Mouse (Mus musculus): Measurements from ENCODE around the gene Tepsin. TPM values are rescaled to one million over a fixed set of nuclear protein-coding genes. Genes with fewer than 3 reads are reported as not detected.

Gene Tepsin
- polyA plus RNA-seq, 1 experiment from 2014 or later: 14.2 TPM

- ATAC-seq (ENCODE audit: borderline replicate concordance, extremely low read depth, low FRiP score, low TSS enrichment): no peak
- 74% methylated on average over 12 of the region's 12 CpGs for WGBS
- H3K4me3 ChIP-seq: no peak overlapping the region
- H3K9me3 ChIP-seq: no peaks in the 10 kb centered on the region
- no peak overlapping the region for H3K4me2 ChIP-seq
- H3K9ac ChIP-seq: no peak overlapping the region
- H3K27ac ChIP-seq: no peak overlapping the region
- 0 out of 2 replicates have a peak, but pooled peaks cover 9% of the 10 kb centered on the region for H3K4me1 ChIP-seq
- H3K36me3 ChIP-seq: no peaks in the 10 kb centered on the region
- no peaks in the 10 kb centered on the region for H3K27me3 ChIP-seq
Observed at GRCm38 (mm10) chr11:120055953-120056732, 42.4 kb downstream of the Tepsin start.

- 0 out of 2 replicates have a peak, but pooled peaks cover 11% of the 10 kb centered on the region for H3K4me1 ChIP-seq
- 70% methylated on average over 4 of the region's 4 CpGs for WGBS
Observed at GRCm38 (mm10) chr11:120053846-120054245, 44.7 kb downstream of the Tepsin start.

GRCm38 (mm10) chr11:120052274-120052673 is 46.3 kb downstream of the Tepsin start:
- H3K27me3 ChIP-seq: peaks cover 20% of the 10 kb centered on the region
- WGBS: 52% methylated on average over 9 of the region's 9 CpGs
- no peak overlapping the region for H3K9ac ChIP-seq
- no peaks in the 10 kb centered on the region for H3K9me3 ChIP-seq
- H3K36me3 ChIP-seq: no peaks in the 10 kb centered on the region
- peaks cover 23% of the 10 kb centered on the region for H3K4me1 ChIP-seq
- H3K4me3 ChIP-seq: no peak overlapping the region
- H3K4me2 ChIP-seq: no peak overlapping the region
- no peak overlapping the region for H3K27ac ChIP-seq
- ATAC-seq (ENCODE audit: borderline replicate concordance, extremely low read depth, low FRiP score, low TSS enrichment): no peak

More at GRCm38 (mm10) chr11:120053846-120054245, 44.7 kb downstream of the Tepsin start:
- peaks cover 4% of the 10 kb centered on the region; the same call in 1 of the 2 replicates for H3K27me3 ChIP-seq
- H3K27ac ChIP-seq: no peak overlapping the region
- no peaks in the 10 kb centered on the region for H3K36me3 ChIP-seq
- H3K4me3 ChIP-seq: no peak overlapping the region
- no peak overlapping the region for H3K9ac ChIP-seq
- H3K4me2 ChIP-seq: no peak overlapping the region
- ATAC-seq (ENCODE audit: borderline replicate concordance, extremely low read depth, low FRiP score, low TSS enrichment): no peak
- H3K9me3 ChIP-seq: no peaks in the 10 kb centered on the region

GRCm38 (mm10) chr11:120051124-120051811 is 47.3 kb downstream of the Tepsin start:
- ATAC-seq (ENCODE audit: borderline replicate concordance, extremely low read depth, low FRiP score, low TSS enrichment): no peak
- 50% methylated on average over 14 of the region's 14 CpGs for WGBS
- Histone ChIP-seq H3K4me3 (no peak overlapping the region), H3K27ac (no peak overlapping the region), H3K9ac (no peak overlapping the region), H3K4me2 (no peak overlapping the region), H3K4me1 (peaks cover 32% of the 10 kb centered on the region), H3K9me3 (no peaks in the 10 kb centered on the region), H3K27me3 (peaks cover 29% of the 10 kb centered on the region), H3K36me3 (no peaks in the 10 kb centered on the region)

GRCm38 (mm10) chr11:120049067-120049466 is 49.5 kb downstream of the Tepsin start:
- Histone ChIP-seq H3K4me2 (no peak overlapping the region), H3K4me1 (peaks cover 37% of the 10 kb centered on the region), H3K9ac (no peak overlapping the region), H3K27ac (no peak overlapping the region), H3K9me3 (no peaks in the 10 kb centered on the region), H3K36me3 (no peaks in the 10 kb centered on the region), H3K27me3 (peaks cover 37% of the 10 kb centered on the region), H3K4me3 (no peak overlapping the region)
- 75% methylated on average over 8 of the region's 8 CpGs for WGBS
- no peak for ATAC-seq (ENCODE audit: borderline replicate concordance, extremely low read depth, low FRiP score, low TSS enrichment)

- Histone ChIP-seq H3K4me2 (peak overlapping the region; percentile 91), H3K4me3 (peak overlapping the region; percentile 12; the same call in 1 of the 2 replicates), H3K9me3 (no peaks in the 10 kb centered on the region), H3K4me1 (peaks cover 37% of the 10 kb centered on the region), H3K36me3 (no peaks in the 10 kb centered on the region), H3K9ac (no peak overlapping the region), H3K27ac (no peak overlapping the region), H3K27me3 (peaks cover 37% of the 10 kb centered on the region)
- WGBS: 5% methylated on average over 23 of the region's 23 CpGs
- no peak for ATAC-seq (ENCODE audit: borderline replicate concordance, extremely low read depth, low FRiP score, low TSS enrichment)
Observed at GRCm38 (mm10) chr11:120048252-120048556, 50.3 kb downstream of the Tepsin start.

- no peak for ATAC-seq (ENCODE audit: borderline replicate concordance, extremely low read depth, low FRiP score, low TSS enrichment)
- H3K9ac ChIP-seq: no peak overlapping the region
- H3K36me3 ChIP-seq: no peaks in the 10 kb centered on the region
- peaks cover 37% of the 10 kb centered on the region for H3K27me3 ChIP-seq
- H3K4me3 ChIP-seq: peak overlapping the region; percentile 51
- peak overlapping the region; percentile 91 for H3K4me2 ChIP-seq
- WGBS: 12% methylated on average over 23 of the region's 23 CpGs
- H3K27ac ChIP-seq: no peak overlapping the region
- no peaks in the 10 kb centered on the region for H3K9me3 ChIP-seq
- peaks cover 37% of the 10 kb centered on the region for H3K4me1 ChIP-seq
Observed at GRCm38 (mm10) chr11:120047531-120048251, 50.8 kb downstream of the Tepsin start.

GRCm38 (mm10) chr11:120046553-120047191 is 51.9 kb downstream of the Tepsin start, which contains the start of gene Aatk:
Gene Aatk, minus strand, starts transcription at chr11:120047167.
- Histone ChIP-seq H3K4me2 (peak within 1 kb of the TSS; percentile 91), H3K9me3 (no peaks in the 10 kb centered on the region), H3K9ac (peak within 1 kb of the TSS; percentile 38), H3K27ac (no peak within 1 kb of the TSS), H3K4me3 (peak within 1 kb of the TSS; percentile 51), H3K27me3 (peaks cover 37% of the 10 kb centered on the region), H3K4me1 (peaks cover 39% of the 10 kb centered on the region), H3K36me3 (no peaks in the 10 kb centered on the region)
- ATAC-seq (ENCODE audit: borderline replicate concordance, extremely low read depth, low FRiP score, low TSS enrichment): no peak
- 2% methylated on average over 46 of the region's 63 CpGs for WGBS

- 41% methylated on average over 11 of the region's 11 CpGs for WGBS
- H3K4me2 ChIP-seq: peak overlapping the region; percentile 91
- ATAC-seq (ENCODE audit: borderline replicate concordance, extremely low read depth, low FRiP score, low TSS enrichment): no peak
- no peak overlapping the region for H3K27ac ChIP-seq
- peak overlapping the region; percentile 51 for H3K4me3 ChIP-seq
- H3K36me3 ChIP-seq: no peaks in the 10 kb centered on the region
- peaks cover 42% of the 10 kb centered on the region for H3K4me1 ChIP-seq
- H3K9me3 ChIP-seq: no peaks in the 10 kb centered on the region
- peaks cover 37% of the 10 kb centered on the region for H3K27me3 ChIP-seq
- H3K9ac ChIP-seq: peak overlapping the region; percentile 38
Observed at GRCm38 (mm10) chr11:120045839-120046552, 52.5 kb downstream of the Tepsin start.

GRCm38 (mm10) chr11:120045341-120045740 is 53.2 kb downstream of the Tepsin start:
- H3K9ac ChIP-seq: no peak overlapping the region
- H3K4me1 ChIP-seq: peaks cover 47% of the 10 kb centered on the region
- H3K36me3 ChIP-seq: no peaks in the 10 kb centered on the region
- peaks cover 37% of the 10 kb centered on the region for H3K27me3 ChIP-seq
- WGBS: 73% methylated on average over 4 of the region's 4 CpGs
- H3K4me3 ChIP-seq: no peak overlapping the region
- no peak overlapping the region for H3K4me2 ChIP-seq
- H3K27ac ChIP-seq: no peak overlapping the region
- no peak for ATAC-seq (ENCODE audit: borderline replicate concordance, extremely low read depth, low FRiP score, low TSS enrichment)
- no peaks in the 10 kb centered on the region for H3K9me3 ChIP-seq
